In genomic region chr12:110292816-110293215, GRCm38 (mm10) we compare ENCODE assay signal across 29 mouse cellular contexts. TPM values are rescaled to one million over a fixed set of nuclear protein-coding genes. Genes with fewer than 3 reads are reported as not detected.
"Had no signal": no experiment of that assay in that cellular context is flagged by ENCODE, and none has a peak within 500 bp of the region (broad histone marks: within the 10 kb centered on the region; RNA-seq: fewer than 3 reads in every experiment).

No protein-coding gene starts in this region.

- H3K9ac ChIP-seq: kidney, embryonic 15.5 days; limb, embryonic 12.5 days; limb, embryonic 15.5 days; liver, embryonic 14.5 days; lung, embryonic 15.5 days; midbrain, embryonic 13.5 days; neural tube, embryonic 13.5 days; stomach, embryonic 15.5 days had no signal

- H3K4me3 ChIP-seq: kidney, embryonic 15.5 days; left cerebral cortex, adult 2 months; limb, embryonic 12.5 days; limb, embryonic 15.5 days; lung, embryonic 15.5 days; megakaryocyte, embryonic 14.5 days; midbrain, embryonic 10.5 days; midbrain, embryonic 13.5 days; myocyte; neural tube, embryonic 13.5 days; stomach, embryonic 15.5 days had no signal

- DNase-seq: kidney, adult 11 months; kidney, adult 8-10 months; kidney, postnatal 10 days; kidney, postnatal 36 days; layer of hippocampus, postnatal 36 days; lung, adult 18-20 months; lung, postnatal 10 days; lung, postnatal 36 days; retina, postnatal 1 day; right cerebral cortex, postnatal 25 days; spleen, adult 18-20 months; thymus, adult 2 months; thymus, postnatal 14 days; thymus, postnatal 4 days had no signal

- H3K27me3 ChIP-seq: stomach, embryonic 15.5 days had no signal

- H3K9me3 ChIP-seq: kidney, embryonic 15.5 days; limb, embryonic 12.5 days; limb, embryonic 15.5 days; lung, embryonic 15.5 days; midbrain, embryonic 10.5 days; midbrain, embryonic 13.5 days; neural tube, embryonic 13.5 days; stomach, embryonic 15.5 days had no signal

- H3K36me3 ChIP-seq: kidney, embryonic 15.5 days; limb, embryonic 12.5 days; limb, embryonic 15.5 days; lung, embryonic 15.5 days; midbrain, embryonic 10.5 days; midbrain, embryonic 13.5 days; neural tube, embryonic 13.5 days; stomach, embryonic 15.5 days had no signal

- ATAC-seq: midbrain, embryonic 13.5 days; midbrain, embryonic 16.5 days had no signal

- H3K27ac ChIP-seq: kidney, embryonic 15.5 days; left cerebral cortex, adult 2 months; limb, embryonic 12.5 days; limb, embryonic 15.5 days; liver, embryonic 14.5 days; lung, embryonic 15.5 days; midbrain, embryonic 10.5 days; midbrain, embryonic 13.5 days; neural tube, embryonic 13.5 days; stomach, embryonic 15.5 days had no signal

- H3K4me2 ChIP-seq: kidney, embryonic 15.5 days; limb, embryonic 12.5 days; limb, embryonic 15.5 days; lung, embryonic 15.5 days; midbrain, embryonic 13.5 days; neural tube, embryonic 13.5 days; stomach, embryonic 15.5 days had no signal

- H3K4me1 ChIP-seq: kidney, embryonic 15.5 days; limb, embryonic 15.5 days; lung, embryonic 15.5 days; megakaryocyte, embryonic 14.5 days; midbrain, embryonic 13.5 days; neural tube, embryonic 13.5 days; stomach, embryonic 15.5 days had no signal

RNA-seq across cellular contexts. Expression of gene Dio3, which starts 13.9 kb away (rescaled TPM):
- total RNA-seq: monocyte, adult 5-6 weeks; neutrophil, adult 5-6 weeks had no signal
- polyA plus RNA-seq: myocyte had no signal
